Mouse (Mus musculus) megakaryocyte, adult 5-6 weeks (primary cell): ENCODE results near the gene Gm21732. TPM values are rescaled to one million over a fixed set of nuclear protein-coding genes. Genes with fewer than 3 reads are reported as not detected.
"Not testable (repeated sequence)": the region's sequence is repeated elsewhere in the genome, so short reads cannot be mapped to it uniquely, and the experiment has no call there.

Experiments used
- ATAC-seq: 2 replicates; pipeline ENCODE4 v1.8.0; 2016; ENCODE audit warnings: mild to moderate bottlenecking, inconsistent platforms; ENCODE audit not compliant: poor library complexity, severe bottlenecking
- total RNA-seq, 2 experiments: library from RNA; stranded (forward) in 1 of 2; stranded (reverse) in 1 of 2; fragments of 153-499, 151-499 nt in 1 of 2; fragments of 221-1000, 200-1000 nt in 1 of 2; gene quantifications; 2 replicates each; pipeline versions ENCODE4 v1.2.3 to v1.2.4; 2015 to 2017

Gm21732 gene
- total RNA-seq (2015) = not detected in 2 replicates
- total RNA-seq (2017) = not detected in 2 replicates

DNA sequence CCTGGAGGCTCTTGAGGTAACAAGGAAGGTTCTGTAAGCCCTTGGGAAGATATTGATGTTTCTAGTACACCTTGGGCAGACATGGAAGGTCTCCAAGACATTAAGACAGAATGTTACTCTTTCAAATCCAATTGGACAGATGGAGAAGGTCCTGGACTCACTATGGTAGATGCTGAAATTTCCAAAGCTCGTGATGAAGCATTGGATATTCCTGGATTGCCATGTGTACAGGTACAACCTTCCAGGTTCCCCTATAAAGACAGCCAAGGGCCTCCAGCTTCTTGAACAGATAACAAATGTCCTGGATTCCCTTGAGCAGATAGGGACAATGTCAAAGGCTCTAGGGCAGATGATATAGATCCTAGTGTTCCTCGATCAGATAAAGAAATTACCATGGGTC is at the start of gene Gm21732:
Gene Gm21732, minus strand, starts transcription at position 101 of the 400 bp plus-strand sequence.
- ATAC-seq = not testable (repeated sequence)

Other genes starting within 250 kb of the Gm21732 start
- gene Gm20897, start 73.5 kb downstream of the Gm21732 start, total RNA-seq (2015) = not detected in 2 replicates
- not detected in 2 replicates for gene Gm20897, start 73.5 kb downstream of the Gm21732 start, total RNA-seq (2017)